Mouse (Mus musculus) MN1 (cell line): ENCODE measurements around the gene Spns1.

Experiments
- DNase-seq: peaks from one replicate; pipeline ENCODE4 v3.0.0-alpha.2; 2016; ENCODE audit warnings: low spot score

Gene Spns1

DNA sequence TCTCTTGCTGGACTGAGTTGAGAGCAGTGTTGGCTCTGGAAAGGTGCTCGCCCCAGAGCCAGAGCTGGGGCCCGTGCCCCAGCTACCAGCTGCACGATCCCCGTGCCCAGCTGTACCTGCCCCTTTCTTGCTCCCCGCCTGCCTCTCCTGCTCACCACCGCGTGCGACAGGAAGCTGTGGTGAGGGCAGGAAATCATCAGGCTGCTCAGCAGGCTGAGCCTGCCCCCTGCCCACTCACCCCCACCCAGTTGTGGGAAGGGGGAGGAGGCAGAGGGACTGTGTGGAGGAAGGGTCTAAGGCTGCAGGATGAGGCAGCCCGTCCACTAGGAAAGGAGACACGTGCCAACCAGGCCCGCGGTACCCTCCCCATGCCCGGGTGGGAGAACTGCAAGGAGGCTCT is 7.9 kb downstream of the Spns1 start, which contains the start of gene Lat:
Gene Lat (minus strand): TSS at position 178 of the 400 bp plus-strand sequence.
- DNase-seq: no peak

GRCm38 (mm10) chr7:126368367-126368766 is 8.9 kb downstream of the Spns1 start:
- no peak for DNase-seq

- no peak for DNase-seq
Measured at GRCm38 (mm10) chr7:126367636-126368035, 9.6 kb downstream of the Spns1 start.

DNA sequence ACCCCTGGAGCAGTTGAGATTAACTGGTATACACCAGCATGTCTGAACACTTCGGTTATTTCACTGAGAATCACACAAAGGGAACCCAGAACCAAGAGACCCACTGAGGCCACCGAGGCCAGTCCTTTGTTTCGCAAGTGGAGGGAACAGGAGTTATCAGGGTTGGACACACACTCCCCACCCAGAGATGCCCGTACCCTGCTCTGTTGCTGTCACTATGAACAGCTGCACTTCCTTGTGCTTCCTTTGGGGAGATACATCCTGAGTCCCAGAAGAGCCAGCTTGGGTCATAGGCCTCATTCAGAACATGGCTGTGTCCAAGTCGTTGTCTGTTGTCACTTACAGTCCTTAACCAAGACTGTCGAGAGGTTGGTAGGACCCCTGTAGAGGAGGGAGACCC is 14.2 kb downstream of the Spns1 start:
- no peak for DNase-seq

DNA sequence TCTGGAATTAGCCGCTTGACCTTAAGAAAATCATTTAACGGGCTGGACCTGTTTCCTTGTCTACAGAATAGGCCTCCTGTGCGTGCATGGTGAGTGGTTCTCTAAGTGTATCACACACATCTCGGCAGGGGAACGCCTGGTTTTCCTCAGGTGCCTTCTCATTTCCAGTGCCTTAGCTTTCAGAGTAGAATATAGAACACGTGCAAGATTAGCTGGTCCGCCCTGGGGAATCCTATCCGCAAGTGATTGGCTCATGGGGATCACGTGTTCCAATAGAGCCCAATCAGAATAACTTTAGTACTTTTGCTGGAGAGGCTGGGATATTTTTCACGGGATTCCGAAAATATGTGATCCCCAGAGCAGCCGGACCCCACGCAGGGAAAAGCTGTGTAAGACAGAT is 18.2 kb downstream of the Spns1 start:
- peak; percentile 43 for DNase-seq

GRCm38 (mm10) chr7:126358413-126358812 is 18.8 kb downstream of the Spns1 start:
- no peak for DNase-seq

GRCm38 (mm10) chr7:126357838-126358237 is 19.4 kb downstream of the Spns1 start:
- no peak for DNase-seq

- no peak for DNase-seq
Measured at GRCm38 (mm10) chr7:126356793-126357591, 20.3 kb downstream of the Spns1 start.

DNA sequence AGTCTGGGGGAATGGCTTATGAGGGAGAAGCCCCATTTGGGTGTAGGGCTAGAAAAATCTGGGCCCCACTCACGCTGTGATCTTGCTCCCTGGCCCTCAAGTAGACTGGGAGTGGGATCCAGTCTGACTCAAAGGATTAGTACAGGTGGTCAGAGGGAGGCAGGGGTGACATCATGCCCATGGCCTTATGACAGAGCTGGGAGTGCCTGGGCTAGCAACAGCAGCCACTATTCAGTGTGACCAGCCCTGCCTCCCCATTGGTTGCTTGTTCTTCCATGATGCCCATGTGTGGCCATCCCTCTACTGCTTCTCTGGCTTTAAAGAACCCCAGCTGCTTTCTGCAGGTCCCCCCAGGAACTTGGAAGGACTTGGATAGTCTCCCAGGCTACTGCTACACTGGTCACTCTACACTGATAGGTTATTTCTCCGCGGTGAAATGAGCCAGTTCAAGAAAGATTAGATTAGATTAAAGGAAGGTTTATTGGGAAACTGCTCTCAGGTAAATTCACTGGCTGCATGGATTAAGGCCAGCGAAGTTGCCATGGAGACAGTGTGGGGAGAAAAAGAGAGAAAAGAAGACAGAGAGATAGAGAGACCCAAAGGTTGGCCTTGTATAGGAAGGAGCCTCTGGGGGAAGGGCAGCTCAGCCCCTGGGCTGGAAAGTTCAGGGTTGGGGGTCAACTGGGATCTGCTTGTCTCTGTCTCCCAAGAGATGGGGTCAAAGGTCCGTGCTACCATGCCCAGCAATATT is 21.2 kb downstream of the Spns1 start:
- peak; percentile 29 for DNase-seq

DNA sequence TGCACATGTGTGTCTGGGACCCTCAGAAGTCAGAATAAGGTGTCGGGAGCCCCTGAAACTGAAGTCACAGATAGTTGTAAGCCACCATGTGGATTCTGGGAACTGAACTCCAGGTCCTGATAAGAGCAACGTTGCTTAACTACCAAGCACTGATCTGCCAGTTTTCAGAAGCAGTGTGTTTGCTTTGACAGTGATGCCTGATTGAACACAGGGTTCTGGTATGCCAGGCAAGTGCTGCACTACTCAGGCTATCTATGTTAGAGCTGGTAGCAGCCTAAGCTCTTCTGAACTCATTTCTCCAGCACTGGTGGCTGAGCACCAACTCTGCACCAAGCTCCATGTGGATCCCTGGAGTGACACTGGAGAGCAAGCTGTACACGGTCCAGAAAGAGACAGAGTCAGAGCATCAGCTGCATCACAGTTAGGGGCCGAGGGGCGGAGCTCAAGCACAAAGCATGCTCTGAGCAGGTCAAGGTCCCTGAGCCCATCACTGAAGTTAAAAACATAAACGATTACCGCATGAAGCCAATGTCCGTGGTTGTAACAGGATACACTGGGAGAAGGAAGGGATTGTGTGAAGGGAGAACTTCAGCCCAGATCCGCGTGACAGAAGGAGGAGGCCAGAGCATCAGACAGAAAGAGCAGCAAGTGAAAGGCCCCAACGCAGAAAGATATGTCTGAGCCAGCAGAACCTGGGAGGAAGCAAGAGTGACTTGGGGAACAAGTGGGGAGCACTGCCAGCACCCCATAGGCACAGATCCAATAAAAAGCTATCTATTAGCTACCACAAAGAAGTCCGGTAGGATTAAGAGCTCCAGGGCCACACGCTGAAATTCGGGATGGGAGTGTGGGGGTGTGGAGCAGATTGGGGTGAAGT is 22.3 kb downstream of the Spns1 start:
- DNase-seq: no peak

DNA sequence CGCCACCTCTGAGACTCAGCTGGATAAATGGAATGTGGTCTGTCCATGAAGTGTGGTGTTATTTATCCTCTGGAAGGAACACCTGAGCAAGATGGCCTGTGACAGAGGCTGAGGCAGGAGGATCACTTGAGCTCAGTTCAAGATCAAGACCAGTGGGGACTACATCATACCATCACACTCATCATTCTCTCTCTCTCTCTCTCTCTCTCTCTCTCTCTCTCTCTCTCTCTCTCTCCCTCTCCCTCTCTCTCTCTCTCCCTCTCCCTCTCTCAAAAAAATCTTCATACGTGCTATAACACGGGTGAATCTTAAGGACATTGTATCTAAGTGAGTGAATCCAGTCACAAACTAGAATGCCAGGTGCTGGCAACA is 23.3 kb downstream of the Spns1 start:
- DNase-seq: no peak

DNA sequence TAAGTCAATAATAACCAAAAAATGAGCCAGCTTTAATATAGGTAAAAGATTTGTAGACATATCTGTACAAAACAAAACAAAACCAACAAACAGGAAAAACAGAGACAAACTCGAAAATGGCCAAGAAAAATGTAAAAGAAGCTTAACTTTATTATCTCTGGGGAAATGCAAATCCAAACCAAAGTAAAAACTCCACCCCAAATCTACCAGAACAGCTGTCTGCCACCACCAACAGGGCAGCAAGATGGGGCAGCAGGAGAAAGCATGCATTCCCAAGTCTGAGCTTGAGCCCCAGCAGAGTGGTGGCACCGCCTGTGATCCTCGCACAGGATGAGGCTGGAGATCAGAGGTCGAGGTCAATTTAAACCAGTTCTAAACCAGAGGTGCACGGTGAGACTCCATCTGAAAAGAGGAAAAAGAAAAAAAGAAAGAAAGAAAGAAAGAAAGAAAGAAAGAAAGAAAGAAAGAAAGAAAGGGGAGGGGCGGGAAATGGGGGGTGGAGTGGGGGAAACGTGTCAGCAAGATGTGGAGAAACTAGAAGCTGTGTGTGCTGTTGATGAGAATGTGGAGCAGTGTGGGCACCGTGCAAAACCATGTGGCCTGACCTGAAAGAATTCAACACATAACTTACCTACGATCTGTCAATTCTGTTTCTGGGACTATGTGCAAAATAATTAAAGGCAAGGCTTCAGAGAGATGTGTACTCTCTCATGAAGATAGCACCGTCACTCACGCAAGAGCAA is 23.8 kb downstream of the Spns1 start:
- DNase-seq: no peak

- no peak for DNase-seq
Measured at GRCm38 (mm10) chr7:126351419-126351951, 25.8 kb downstream of the Spns1 start.

- no peak for DNase-seq
Measured at GRCm38 (mm10) chr7:126350748-126351418, 26.4 kb downstream of the Spns1 start.

- DNase-seq: no peak
Measured at GRCm38 (mm10) chr7:126348293-126348692, 29.0 kb downstream of the Spns1 start.

GRCm38 (mm10) chr7:126347098-126347497 is 30.2 kb downstream of the Spns1 start:
- DNase-seq: no peak

DNA sequence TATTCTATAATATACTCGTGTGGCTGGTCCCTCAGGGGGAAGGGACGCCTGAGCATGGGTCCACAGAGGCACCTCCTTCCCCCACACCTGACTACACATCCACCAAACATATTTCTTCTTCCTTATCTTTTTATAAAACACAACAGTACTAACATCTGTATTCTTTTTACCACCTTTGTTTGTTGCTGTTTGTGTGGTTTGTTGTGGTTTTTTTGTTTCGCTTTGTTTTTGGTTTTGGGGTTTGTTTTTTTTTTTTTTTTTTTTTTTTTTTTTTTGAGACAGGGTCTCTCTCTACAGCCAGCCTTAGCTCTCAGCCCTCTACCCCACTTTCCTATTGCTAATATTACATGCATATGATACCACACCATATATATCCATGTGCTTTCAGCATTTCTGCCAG is 31.3 kb downstream of the Spns1 start:
- no peak for DNase-seq

GRCm38 (mm10) chr7:126345557-126345956 is 31.7 kb downstream of the Spns1 start:
- DNase-seq: no peak

DNA sequence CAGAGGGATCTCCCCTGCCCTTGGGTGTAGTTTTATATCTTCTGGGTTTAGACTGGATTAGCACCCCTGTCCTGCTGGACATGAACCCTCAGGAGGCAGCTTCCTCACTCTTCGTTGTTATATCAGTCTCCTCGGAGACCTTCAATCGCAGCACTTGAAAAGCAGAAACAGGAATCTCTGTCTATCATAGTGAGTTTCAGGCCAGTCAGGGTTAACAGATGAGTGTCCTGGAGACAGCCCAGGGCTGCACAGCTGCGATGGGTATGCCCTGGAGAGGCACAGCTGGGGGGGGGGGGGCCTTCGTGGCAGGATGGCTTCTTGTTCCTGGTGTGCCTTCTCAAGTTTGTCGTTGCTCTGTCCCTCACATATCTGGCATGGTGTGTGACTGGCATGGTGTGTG is 36.4 kb downstream of the Spns1 start:
- no peak for DNase-seq

DNA sequence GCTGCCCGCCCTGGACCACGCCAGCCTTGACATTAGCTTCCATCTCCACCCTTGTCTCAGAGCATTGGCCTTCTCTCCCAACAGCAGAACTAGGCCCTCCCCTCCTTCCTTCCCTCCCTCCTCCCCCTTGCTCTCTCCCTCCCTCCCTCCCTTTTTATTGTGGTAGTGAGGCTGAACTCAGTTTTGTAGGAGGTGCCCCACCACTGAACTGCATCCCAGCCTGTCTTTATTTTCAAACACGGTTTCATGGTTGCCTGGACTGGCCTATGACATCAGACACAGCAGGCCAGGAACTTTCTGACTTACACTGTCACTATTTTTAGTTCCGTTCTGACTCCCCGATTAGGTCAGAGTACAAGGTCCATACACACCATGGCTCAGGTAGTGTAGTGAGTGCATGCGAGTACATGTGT is 37.0 kb downstream of the Spns1 start:
- no peak for DNase-seq

GRCm38 (mm10) chr7:126339521-126339971 is 37.7 kb downstream of the Spns1 start:
- no peak for DNase-seq
